Mouse (Mus musculus) heart, postnatal 14 days (tissue): ENCODE measurements around the gene Gm6465. TPM values are rescaled to one million over a fixed set of nuclear protein-coding genes. Genes with fewer than 3 reads are reported as not detected.
"Not testable (repeated sequence)": the region's sequence is repeated elsewhere in the genome, so short reads cannot be mapped to it uniquely, and the experiment has no call there.

Experiments
- DNase-seq, 2 experiments: peaks; one replicate each; pipeline ENCODE4 v3.0.0; 2021 to 2022
- intact Hi-C: fragments of 180-260 bp; cut with DNase I; formaldehyde crosslinking; loops from one replicate; pipeline ENCODE4 v1.15.1; 2025
- long read RNA-seq, 2 experiments: library from polyadenylated mRNA; stranded (forward); transcript quantifications; one replicate each; pipeline ENCODE4 v2.0.0; 2021
- total RNA-seq, 2 experiments: library from RNA; stranded (reverse); gene quantifications; 2 replicates each; pipeline ENCODE4 v1.2.3; 2021

Gm6465 gene
- total RNA-seq: not detected
- long read RNA-seq, experiment 1: 0 reads
- long read RNA-seq, experiment 2: 0 reads

GRCm38 (mm10) chr5:11845239-11845638 lies at the start of gene Gm6465:
Gene Gm6465 (plus strand): TSS chr5:11845539.
- DNase-seq, intact Hi-C loops: not testable (repeated sequence)

DNA sequence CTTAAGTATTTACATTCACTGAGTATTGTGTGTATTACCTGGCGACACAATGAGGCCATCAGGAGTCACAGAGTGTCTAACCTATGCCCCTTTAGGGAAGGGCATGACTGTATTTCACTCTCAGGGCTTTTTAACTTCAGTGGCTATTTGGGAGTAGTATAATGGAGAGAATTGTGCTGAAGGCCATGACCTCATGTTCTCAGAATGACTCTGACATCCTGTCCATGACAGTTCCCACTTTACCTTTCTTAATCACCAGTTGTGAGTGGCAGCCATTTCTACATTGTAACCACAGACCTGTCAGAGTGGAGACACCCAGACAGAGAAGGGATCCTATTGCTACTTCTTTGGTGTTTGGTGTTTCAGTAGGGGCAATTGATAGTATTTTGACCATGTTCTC lies 485 bp downstream of the Gm6465 start:
- intact Hi-C loops, DNase-seq: not testable (repeated sequence)

DNA sequence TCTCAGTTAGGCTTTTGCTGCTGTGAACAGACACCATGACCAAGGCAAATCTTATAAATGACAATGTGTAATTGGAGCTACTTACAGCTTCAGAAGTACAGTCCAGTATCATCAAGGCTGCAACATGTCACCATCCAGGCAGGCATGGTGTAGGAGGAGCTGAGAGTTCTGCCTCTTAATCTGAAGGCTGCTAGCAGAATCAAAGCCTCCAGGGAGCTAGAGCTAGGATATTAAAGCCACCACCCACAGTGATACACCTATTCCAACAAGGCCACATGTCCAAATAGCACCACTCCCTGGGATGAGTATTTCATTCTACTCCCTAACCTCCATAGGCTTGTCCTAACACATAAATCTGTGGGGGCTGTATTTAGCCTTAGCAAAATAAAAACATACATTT lies 12.6 kb downstream of the Gm6465 start:
- intact Hi-C loops, DNase-seq: not testable (repeated sequence)

Other genes starting within 250 kb of the Gm6465 start
- gene Gm8922, start 163.6 kb upstream of the Gm6465 start, total RNA-seq: not detected
- not detected for gene Gm8926, start 75.0 kb upstream of the Gm6465 start, total RNA-seq
- not detected for gene 4933402N22Rik, start 72.5 kb downstream of the Gm6465 start, total RNA-seq